Mouse (Mus musculus) forebrain, embryonic 10.5 days (tissue): Measurements from ENCODE around the gene Taar7a. TPM values are rescaled to one million over a fixed set of nuclear protein-coding genes. Genes with fewer than 3 reads are reported as not detected.

Experiments
- DNase-seq: peaks from one replicate; pipeline ENCODE4 v3.0.0-alpha.2; 2017; ENCODE audit warnings: low spot score; ENCODE audit errors: extremely low spot score
- H3K27ac ChIP-seq: fragments of 300-500 bp; sonication (generic); 2 replicates; pipeline ENCODE4 v1.5.1; 2016; ENCODE audit warnings: mild to moderate bottlenecking
- H3K27me3 ChIP-seq: fragments of 300-500 bp; sonication (generic); 2 replicates; pipeline ENCODE4 v1.6.1; 2016; ENCODE audit warnings: mild to moderate bottlenecking; ENCODE audit not compliant: poor library complexity, severe bottlenecking
- H3K36me3 ChIP-seq: fragments of 300-500 bp; sonication (generic); replicated peaks from 2 replicates; pipeline ENCODE4 v1.6.1; 2016; ENCODE audit warnings: mild to moderate bottlenecking, moderate library complexity
- H3K4me1 ChIP-seq: fragments of 300-500 bp; sonication (generic); 2 replicates; pipeline ENCODE4 v1.6.1; 2016
- H3K4me3 ChIP-seq: fragments of 300-500 bp; sonication (generic); 2 replicates; pipeline ENCODE4 v1.5.1; 2016; ENCODE audit warnings: mild to moderate bottlenecking, moderate library complexity
- H3K9me3 ChIP-seq: fragments of 300-500 bp; sonication (generic); 2 replicates; pipeline ENCODE4 v1.6.1; 2016; ENCODE audit warnings: mild to moderate bottlenecking, moderate library complexity
- WGBS: fragments of 180-500 bp; shearing (Covaris S2); methylation state at CpG from one replicate; pipeline ENCODE4 v1.1.7; 2016; 5-methylcytosine and 5-hydroxymethylcytosine counted together
- polyA plus RNA-seq: library from polyadenylated mRNA; unstranded; fragments of >200 nt; fragmentation: Nextera tagmentation; extraction: Ambion mirVana; gene quantifications from 2 replicates; pipeline ENCODE4 v1.2.1, GENCODE M21; 2016

The Taar7a gene
- not detected in 2 replicates for polyA plus RNA-seq

GRCm38 (mm10) chr10:23993381-23993780 is at the start of gene Taar7a:
Gene Taar7a, minus strand, starts transcription at chr10:23993481.
- no peaks in the 10 kb centered on the region for H3K27me3 ChIP-seq
- H3K9me3 ChIP-seq, result no peaks in the 10 kb centered on the region
- no peaks in the 10 kb centered on the region for H3K4me1 ChIP-seq
- WGBS, result 83% methylated on average over 3 of the region's 3 CpGs
- no peak within 1 kb of the TSS for H3K27ac ChIP-seq
- DNase-seq, result no peak
- no peak within 1 kb of the TSS for H3K4me3 ChIP-seq
- no peaks in the 10 kb centered on the region for H3K36me3 ChIP-seq

- Histone ChIP-seq H3K9me3 (no peaks in the 10 kb centered on the region), H3K27ac (no peak overlapping the region), H3K36me3 (no peaks in the 10 kb centered on the region), H3K4me1 (no peaks in the 10 kb centered on the region), H3K27me3 (no peaks in the 10 kb centered on the region), H3K4me3 (no peak overlapping the region)
- 86% methylated on average over 2 of the region's 2 CpGs for WGBS
- DNase-seq, result no peak
Measured at GRCm38 (mm10) chr10:24040120-24040869, 47.0 kb upstream of the Taar7a start.

GRCm38 (mm10) chr10:24037314-24037713 is 44.0 kb upstream of the Taar7a start, which contains the start of gene Taar7e:
Gene Taar7e, plus strand, starts transcription at chr10:24037614.
- Histone ChIP-seq H3K36me3 (no peaks in the 10 kb centered on the region), H3K4me1 (no peaks in the 10 kb centered on the region), H3K27ac (no peak within 1 kb of the TSS), H3K4me3 (no peak within 1 kb of the TSS), H3K9me3 (no peaks in the 10 kb centered on the region), H3K27me3 (no peaks in the 10 kb centered on the region)
- WGBS, result 94% methylated on average over 2 of the region's 2 CpGs
- DNase-seq, result no peak

DNA sequence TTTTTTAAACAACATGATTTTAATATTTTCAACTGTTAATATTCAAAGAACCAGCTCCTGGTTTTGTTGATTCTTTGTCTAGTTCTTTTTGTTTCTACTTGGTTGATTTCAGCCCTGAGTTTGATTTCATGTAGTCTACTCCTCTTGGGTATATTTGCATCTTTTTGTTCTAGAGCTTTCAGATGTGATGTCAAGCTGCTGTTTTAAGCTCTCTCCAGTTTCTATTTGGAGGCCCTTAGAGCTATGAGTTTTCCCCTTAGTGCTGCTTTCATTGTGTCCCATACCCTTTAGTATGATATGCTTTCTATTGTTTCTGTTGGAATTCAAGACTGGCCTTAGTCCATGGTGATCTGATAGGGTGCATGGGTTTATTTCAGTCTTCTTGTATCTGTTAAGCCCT is 38.1 kb upstream of the Taar7a start:
- no peak for DNase-seq
- H3K36me3 ChIP-seq, result no peaks in the 10 kb centered on the region
- H3K27me3 ChIP-seq, result no peaks in the 10 kb centered on the region
- no peaks in the 10 kb centered on the region for H3K9me3 ChIP-seq
- H3K27ac ChIP-seq, result no peak overlapping the region
- H3K4me3 ChIP-seq, result no peak overlapping the region
- no peaks in the 10 kb centered on the region for H3K4me1 ChIP-seq

DNA sequence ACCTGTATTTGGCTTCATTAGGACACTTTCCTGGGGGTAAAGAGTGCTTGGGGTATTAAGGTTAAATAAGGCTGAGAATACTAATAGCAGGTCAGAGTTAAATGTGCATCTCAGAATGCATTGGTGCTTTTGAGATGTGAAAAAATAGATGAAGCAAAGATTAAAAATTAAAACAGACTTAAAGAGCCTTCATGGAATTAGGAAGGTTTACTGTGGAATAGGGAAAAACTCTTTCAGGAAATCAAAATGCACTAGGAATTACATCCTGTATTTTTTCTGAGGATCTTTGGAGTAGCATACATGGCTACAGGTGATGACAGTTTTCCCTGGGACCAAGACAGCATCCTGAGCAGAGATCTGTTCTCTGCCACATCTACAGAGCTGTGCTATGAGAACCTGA is 33.6 kb upstream of the Taar7a start, which contains the start of gene Taar7d:
TSS of gene Taar7d (plus strand) at position 301 of the 400 bp plus-strand sequence.
- Histone ChIP-seq H3K9me3 (no peaks in the 10 kb centered on the region), H3K27me3 (no peaks in the 10 kb centered on the region), H3K4me3 (no peak within 1 kb of the TSS), H3K4me1 (no peaks in the 10 kb centered on the region), H3K36me3 (no peaks in the 10 kb centered on the region), H3K27ac (no peak within 1 kb of the TSS)
- DNase-seq, result no peak

DNA sequence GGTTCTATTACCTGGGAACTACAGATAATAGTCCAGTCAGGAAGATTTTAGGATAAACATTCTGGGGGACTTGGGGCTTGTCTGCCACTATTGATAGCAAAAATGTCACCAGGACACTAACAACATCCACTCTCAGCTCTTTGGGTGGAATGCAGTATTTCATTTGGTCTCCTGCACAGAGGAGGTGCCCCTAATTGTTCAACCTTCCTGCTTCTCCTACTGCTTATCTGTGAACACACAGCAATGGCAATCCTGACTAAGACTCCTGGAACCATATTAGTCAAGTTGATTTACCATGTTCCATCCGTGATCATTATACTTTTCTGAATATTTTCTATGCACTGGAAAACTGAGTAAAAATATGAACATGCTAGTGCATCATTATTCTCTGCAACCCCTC is 14.9 kb upstream of the Taar7a start:
- WGBS, result 94% methylated on average over 1 of the region's 1 CpGs
- no peaks in the 10 kb centered on the region for H3K36me3 ChIP-seq
- no peak overlapping the region for H3K27ac ChIP-seq
- H3K4me3 ChIP-seq, result no peak overlapping the region
- no peak for DNase-seq
- no peaks in the 10 kb centered on the region for H3K9me3 ChIP-seq
- H3K27me3 ChIP-seq, result no peaks in the 10 kb centered on the region
- H3K4me1 ChIP-seq, result no peaks in the 10 kb centered on the region

DNA sequence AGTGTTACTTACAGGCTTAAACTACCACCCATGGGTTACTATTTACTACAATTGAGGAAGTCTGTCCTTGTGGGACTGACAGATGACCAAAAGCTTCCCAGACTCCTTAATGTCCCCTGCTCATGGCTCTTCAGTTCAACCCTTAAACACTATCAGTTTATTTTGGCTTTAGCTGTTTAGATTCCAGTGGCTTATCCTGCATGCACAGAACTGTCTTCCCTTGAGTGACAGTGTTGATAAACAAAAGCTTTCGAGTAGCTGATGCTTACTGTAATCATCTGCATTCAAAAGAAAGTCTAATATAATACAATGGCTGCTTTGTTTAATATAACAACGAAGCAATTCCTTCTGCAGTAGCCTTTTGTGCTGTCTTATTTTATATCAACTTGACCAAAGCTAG is 13.8 kb upstream of the Taar7a start:
- H3K36me3 ChIP-seq, result no peaks in the 10 kb centered on the region
- H3K4me3 ChIP-seq, result no peak overlapping the region
- H3K9me3 ChIP-seq, result no peaks in the 10 kb centered on the region
- no peak for DNase-seq
- no peaks in the 10 kb centered on the region for H3K4me1 ChIP-seq
- 73% methylated on average over 2 of the region's 2 CpGs for WGBS
- no peaks in the 10 kb centered on the region for H3K27me3 ChIP-seq
- H3K27ac ChIP-seq, result no peak overlapping the region

- no peaks in the 10 kb centered on the region for H3K27me3 ChIP-seq
- WGBS, result 79% methylated on average over 1 of the region's 1 CpGs
- H3K4me3 ChIP-seq, result no peak overlapping the region
- no peak for DNase-seq
- H3K4me1 ChIP-seq, result no peaks in the 10 kb centered on the region
- H3K9me3 ChIP-seq, result no peaks in the 10 kb centered on the region
- H3K36me3 ChIP-seq, result no peaks in the 10 kb centered on the region
- H3K27ac ChIP-seq, result no peak overlapping the region
Measured at GRCm38 (mm10) chr10:24006442-24006841, 13.2 kb upstream of the Taar7a start.

DNA sequence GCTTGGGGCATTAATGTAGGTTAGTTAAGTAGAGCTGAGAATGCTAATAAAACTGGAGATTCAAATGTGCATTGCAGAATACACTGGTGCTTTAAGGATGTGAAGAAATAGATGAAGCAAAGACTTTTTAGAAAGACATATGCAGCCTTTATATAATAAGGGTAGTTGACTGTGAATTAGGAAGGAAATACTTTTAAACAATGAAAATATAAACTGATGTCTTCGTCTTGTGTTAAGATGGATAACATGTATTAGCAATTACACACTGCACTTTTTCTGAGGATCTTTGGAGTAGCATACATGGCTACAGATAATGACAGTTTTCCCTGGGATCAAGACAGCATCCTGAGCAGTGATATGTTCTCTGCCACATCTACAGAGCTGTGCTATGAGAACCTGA is 6.4 kb upstream of the Taar7a start, which contains the start of gene Taar7b:
TSS of gene Taar7b (plus strand) at position 301 of the 400 bp plus-strand sequence.
- H3K4me3 ChIP-seq, result no peak within 1 kb of the TSS
- no peaks in the 10 kb centered on the region for H3K9me3 ChIP-seq
- DNase-seq, result no peak
- no peaks in the 10 kb centered on the region for H3K4me1 ChIP-seq
- H3K36me3 ChIP-seq, result no peaks in the 10 kb centered on the region
- no peak within 1 kb of the TSS for H3K27ac ChIP-seq
- WGBS, result 85% methylated on average over 1 of the region's 1 CpGs
- no peaks in the 10 kb centered on the region for H3K27me3 ChIP-seq

- Histone ChIP-seq H3K4me3 (no peak overlapping the region), H3K27me3 (no peaks in the 10 kb centered on the region), H3K27ac (no peak overlapping the region), H3K9me3 (no peaks in the 10 kb centered on the region), H3K36me3 (no peaks in the 10 kb centered on the region), H3K4me1 (peaks cover 5% of the 10 kb centered on the region)
- WGBS, result 87% methylated on average over 5 of the region's 5 CpGs
- no peak for DNase-seq
Measured at GRCm38 (mm10) chr10:23986419-23986818, 6.9 kb downstream of the Taar7a start.

GRCm38 (mm10) chr10:23985546-23985945 is 7.7 kb downstream of the Taar7a start, which contains the start of gene Taar6:
Gene Taar6, minus strand, starts transcription at chr10:23985646.
- WGBS, result 83% methylated on average over 8 of the region's 8 CpGs

DNA sequence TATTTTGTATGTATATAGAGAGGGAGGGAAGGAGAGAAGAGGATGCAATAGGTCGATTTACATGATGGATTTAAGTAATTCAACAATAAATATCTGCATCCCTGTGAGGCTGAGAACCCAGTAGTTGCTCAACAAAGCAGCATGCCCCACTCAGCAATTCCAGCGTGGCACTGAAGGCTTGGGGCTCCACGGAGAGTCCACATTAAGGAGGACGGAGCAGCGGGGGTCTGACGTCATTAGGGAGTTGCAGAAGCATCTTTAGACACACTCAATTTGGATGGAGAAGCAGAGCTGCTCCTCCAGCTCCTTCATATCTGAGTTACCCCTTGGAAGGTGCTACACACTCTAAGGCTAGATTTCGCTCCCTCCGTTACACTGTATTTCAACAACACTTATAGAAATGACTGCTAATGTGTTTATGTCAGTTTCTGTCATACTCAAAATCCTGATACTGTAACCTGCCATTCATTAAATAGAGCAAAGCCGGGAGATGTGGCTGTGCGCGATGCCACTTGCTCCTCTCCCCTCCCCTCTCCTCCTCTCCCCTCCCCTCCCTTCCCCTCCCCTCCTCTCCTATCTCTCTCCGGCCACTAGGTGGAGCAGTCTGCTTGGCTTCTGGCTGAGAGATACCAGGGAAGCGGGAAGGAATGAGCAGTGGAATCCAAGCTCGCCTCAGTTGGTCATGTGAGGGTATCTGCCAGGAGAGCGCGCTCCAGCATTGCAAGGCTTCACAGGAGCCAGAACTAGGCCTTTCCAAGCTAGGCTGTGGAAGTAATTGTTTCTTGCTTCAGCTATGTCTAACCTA is 14.2 kb downstream of the Taar7a start:
- Histone ChIP-seq H3K4me1 (peaks cover 3% of the 10 kb centered on the region), H3K27me3 (no peaks in the 10 kb centered on the region), H3K9me3 (no peaks in the 10 kb centered on the region), H3K27ac (no peak overlapping the region), H3K36me3 (no peaks in the 10 kb centered on the region), H3K4me3 (no peak overlapping the region)
- peak; percentile 65 for DNase-seq
- 46% methylated on average over 16 of the region's 16 CpGs for WGBS

More at GRCm38 (mm10) chr10:23985546-23985945, 7.7 kb downstream of the Taar7a start, which contains the start of gene Taar6:
- no peak within 1 kb of the TSS for H3K27ac ChIP-seq
- H3K4me3 ChIP-seq, result no peak within 1 kb of the TSS
- DNase-seq, result no peak
- H3K36me3 ChIP-seq, result no peaks in the 10 kb centered on the region
- H3K27me3 ChIP-seq, result no peaks in the 10 kb centered on the region
- no peaks in the 10 kb centered on the region for H3K9me3 ChIP-seq
- peaks cover 5% of the 10 kb centered on the region for H3K4me1 ChIP-seq

GRCm38 (mm10) chr10:23977958-23978357 is 15.3 kb downstream of the Taar7a start:
- no peak for DNase-seq
- no peaks in the 10 kb centered on the region for H3K4me1 ChIP-seq
- 52% methylated on average over 4 of the region's 4 CpGs for WGBS
- no peaks in the 10 kb centered on the region for H3K27me3 ChIP-seq
- no peaks in the 10 kb centered on the region for H3K36me3 ChIP-seq
- no peak overlapping the region for H3K4me3 ChIP-seq
- H3K9me3 ChIP-seq, result no peaks in the 10 kb centered on the region
- H3K27ac ChIP-seq, result no peak overlapping the region
